Mouse (Mus musculus): ENCODE data around the gene Kcnj16. TPM values are rescaled to one million over a fixed set of nuclear protein-coding genes. Genes with fewer than 3 reads are reported as not detected.

Gene Kcnj16
- polyA plus RNA-seq, 1 experiment from 2014 or later: not detected

DNA sequence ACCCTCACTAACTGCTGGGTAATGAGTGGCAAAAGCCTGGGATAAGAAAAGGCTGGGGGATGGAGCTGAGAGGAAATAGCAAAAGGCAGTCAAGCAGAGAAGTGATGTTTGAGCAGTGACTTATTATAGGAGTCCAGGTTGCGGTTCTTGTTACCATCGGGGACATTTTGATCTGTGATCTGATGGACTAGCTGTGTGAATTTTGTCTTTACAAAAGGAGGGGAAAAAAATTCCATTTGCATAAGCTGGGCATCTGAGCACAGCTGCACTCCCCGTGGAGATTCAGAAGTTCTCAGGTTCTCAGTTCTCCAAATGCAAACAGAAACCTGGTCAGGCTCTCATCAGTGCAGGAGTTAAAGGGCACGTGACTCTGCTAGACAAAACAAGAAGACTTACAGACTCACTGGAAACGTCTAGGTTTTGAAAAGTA, 6.2 kb upstream of the Kcnj16 start:
- no peaks in the 10 kb centered on the region for H3K36me3 ChIP-seq (ENCODE audit: insufficient read depth, low read length)
- H3K27ac ChIP-seq (ENCODE audit: low read length): no peak overlapping the region
- H3K4me1 ChIP-seq (ENCODE audit: insufficient read depth, low read depth, low read length): no peaks in the 10 kb centered on the region
- WGBS: 22% methylated on average over 5 of the region's 5 CpGs
- H3K27me3 ChIP-seq (replicated peaks; ENCODE audit: insufficient read depth, low read length): no peaks in the 10 kb centered on the region
- no peak overlapping the region for H3K4me2 ChIP-seq (replicated peaks; ENCODE audit: low read depth, low read length)
- ATAC-seq: no peak
- no peak overlapping the region for H3K4me3 ChIP-seq (ENCODE audit: low read depth, low read length)
- no peak for DNase-seq (ENCODE audit: low spot score)
- H3K9me3 ChIP-seq (ENCODE audit: low read length): no peaks in the 10 kb centered on the region
- no peak for TF ChIP-seq CTCF (IDR thresholded peaks at IDR 0.05)
- TF ChIP-seq EP300 (IDR thresholded peaks at IDR 0.05): no peak
- no peak overlapping the region for H3K9ac ChIP-seq (replicated peaks; ENCODE audit: low read depth)

DNA sequence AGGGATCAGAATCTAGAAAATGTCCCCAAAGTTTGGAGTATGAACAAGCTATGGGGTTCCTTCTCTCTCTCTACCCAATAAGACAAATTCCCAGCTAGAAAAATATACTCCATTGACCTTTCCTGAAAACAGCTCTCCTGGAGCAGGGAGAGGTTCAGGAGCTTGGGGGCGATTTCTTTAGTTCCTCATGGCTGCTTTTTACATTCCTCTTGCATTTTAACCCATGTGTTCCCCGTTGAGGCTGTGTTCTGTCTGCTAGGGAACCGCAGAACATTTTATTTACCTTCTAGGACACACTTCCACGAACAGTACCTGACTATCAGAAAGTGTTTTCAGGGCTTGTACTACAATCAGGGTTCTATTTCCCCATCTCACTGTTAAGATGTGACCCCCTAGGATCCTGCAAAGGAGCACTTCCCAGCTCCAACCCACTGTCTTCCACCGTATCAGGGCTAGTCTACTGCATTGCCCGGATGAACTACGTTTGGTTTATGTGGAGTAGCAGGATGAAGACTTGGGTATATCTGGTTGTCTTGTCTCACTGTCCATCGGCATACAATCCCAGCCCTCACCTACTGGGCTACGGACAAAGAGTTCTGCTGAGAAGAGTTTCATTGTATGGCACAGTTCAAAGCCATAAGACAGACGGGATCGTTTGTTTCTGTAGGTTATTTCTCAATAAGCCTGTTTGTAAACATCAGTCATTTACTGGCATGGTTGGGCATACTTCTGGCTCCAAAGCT, 643 bp upstream of the Kcnj16 start:
- no peak overlapping the region for H3K27ac ChIP-seq (ENCODE audit: low read length)
- H3K9ac ChIP-seq (replicated peaks; ENCODE audit: low read depth): no peak overlapping the region
- TF ChIP-seq EP300 (IDR thresholded peaks at IDR 0.05): no peak
- TF ChIP-seq CTCF (IDR thresholded peaks at IDR 0.05): no peak
- no peaks in the 10 kb centered on the region for H3K9me3 ChIP-seq (ENCODE audit: low read length)
- no peaks in the 10 kb centered on the region for H3K36me3 ChIP-seq (ENCODE audit: insufficient read depth, low read length)
- ATAC-seq: no peak
- DNase-seq (ENCODE audit: low spot score): no peak
- H3K4me3 ChIP-seq (ENCODE audit: low read depth, low read length): no peak overlapping the region
- WGBS: 67% methylated on average over 11 of the region's 11 CpGs
- H3K4me2 ChIP-seq (replicated peaks; ENCODE audit: low read depth, low read length): no peak overlapping the region
- no peaks in the 10 kb centered on the region for H3K27me3 ChIP-seq (replicated peaks; ENCODE audit: insufficient read depth, low read length)
- no peaks in the 10 kb centered on the region for H3K4me1 ChIP-seq (ENCODE audit: insufficient read depth, low read depth, low read length)

DNA sequence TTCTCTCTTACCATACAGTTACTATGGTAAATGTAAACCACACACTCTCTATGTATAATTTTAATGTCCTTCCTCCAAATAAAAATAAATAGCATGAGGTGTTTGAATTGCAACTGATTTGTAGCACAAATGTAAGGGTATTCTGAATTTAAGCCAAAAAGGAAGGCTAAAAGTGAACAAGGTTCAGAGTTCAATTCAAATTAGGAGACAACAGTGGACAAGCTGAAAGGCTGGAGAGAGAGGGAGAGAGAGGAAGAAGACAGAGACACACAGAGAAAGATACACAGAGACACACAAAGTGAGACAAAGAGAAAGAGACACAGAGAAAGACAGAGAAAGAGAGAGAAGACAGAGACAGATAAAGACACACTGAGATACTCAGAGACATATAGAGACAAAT, 1.1 kb downstream of the Kcnj16 start:
- ATAC-seq: no peak
- DNase-seq (ENCODE audit: low spot score): no peak
- no peaks in the 10 kb centered on the region for H3K36me3 ChIP-seq (ENCODE audit: insufficient read depth, low read length)
- no peak overlapping the region for H3K9ac ChIP-seq (replicated peaks; ENCODE audit: low read depth)
- H3K4me3 ChIP-seq (ENCODE audit: low read depth, low read length): no peak overlapping the region
- H3K4me1 ChIP-seq (ENCODE audit: insufficient read depth, low read depth, low read length): no peaks in the 10 kb centered on the region
- TF ChIP-seq EP300 (IDR thresholded peaks at IDR 0.05) (no peak), CTCF (IDR thresholded peaks at IDR 0.05) (no peak)
- H3K27ac ChIP-seq (ENCODE audit: low read length): no peak overlapping the region
- no peaks in the 10 kb centered on the region for H3K27me3 ChIP-seq (replicated peaks; ENCODE audit: insufficient read depth, low read length)
- H3K9me3 ChIP-seq (ENCODE audit: low read length): no peaks in the 10 kb centered on the region
- no peak overlapping the region for H3K4me2 ChIP-seq (replicated peaks; ENCODE audit: low read depth, low read length)

DNA sequence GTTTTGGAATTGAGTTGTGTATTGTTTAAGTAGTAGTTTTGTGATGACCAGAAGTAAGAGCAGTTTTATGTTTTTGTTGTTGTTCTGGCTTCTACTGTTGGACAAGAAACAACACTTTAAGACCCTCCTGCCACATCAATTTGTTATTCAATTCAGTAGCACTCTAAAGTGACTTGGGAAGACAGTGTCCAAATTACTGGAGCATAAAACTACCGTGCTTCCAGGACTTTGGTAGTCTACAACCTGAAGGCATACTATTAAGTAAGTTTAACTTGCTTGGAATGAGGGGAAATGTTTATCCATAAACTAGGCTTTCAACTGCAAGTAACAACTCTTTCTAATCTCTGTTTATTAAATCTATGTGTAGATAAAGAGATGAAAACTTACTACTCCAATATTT, 17.7 kb downstream of the Kcnj16 start:
- WGBS: 50% methylated on average over 1 of the region's 1 CpGs
- Histone ChIP-seq H3K9me3 (ENCODE audit: low read length) (no peaks in the 10 kb centered on the region), H3K4me2 (replicated peaks; ENCODE audit: low read depth, low read length) (no peak overlapping the region), H3K27ac (ENCODE audit: low read length) (no peak overlapping the region), H3K36me3 (ENCODE audit: insufficient read depth, low read length) (no peaks in the 10 kb centered on the region), H3K9ac (replicated peaks; ENCODE audit: low read depth) (no peak overlapping the region), H3K4me3 (ENCODE audit: low read depth, low read length) (no peak overlapping the region), H3K27me3 (replicated peaks; ENCODE audit: insufficient read depth, low read length) (no peaks in the 10 kb centered on the region), H3K4me1 (ENCODE audit: insufficient read depth, low read depth, low read length) (no peaks in the 10 kb centered on the region)
- TF ChIP-seq EP300 (IDR thresholded peaks at IDR 0.05) (no peak), CTCF (IDR thresholded peaks at IDR 0.05) (no peak)
- DNase-seq (ENCODE audit: low spot score): no peak
- no peak for ATAC-seq

DNA sequence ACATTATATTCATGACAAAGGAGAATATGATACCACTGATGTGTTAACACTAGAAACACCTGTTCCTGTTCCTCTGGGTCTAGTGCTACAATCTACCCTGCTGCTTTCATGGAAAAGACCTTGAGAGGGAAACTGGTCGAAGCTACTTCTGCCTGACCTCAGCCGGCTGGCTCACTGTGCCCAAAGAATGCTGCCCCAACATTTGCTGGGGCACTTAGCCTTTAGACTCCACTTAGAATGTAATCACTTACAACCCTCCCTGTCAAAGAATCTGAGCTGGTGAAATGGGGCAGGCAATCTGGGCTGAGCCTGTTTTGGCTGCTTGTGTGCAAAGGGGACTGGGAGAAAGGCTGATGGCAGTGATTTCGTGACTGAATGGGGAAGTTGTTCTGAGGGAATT, 18.1 kb downstream of the Kcnj16 start:
- no peaks in the 10 kb centered on the region for H3K9me3 ChIP-seq (ENCODE audit: low read length)
- 35% methylated on average over 3 of the region's 3 CpGs for WGBS
- H3K4me2 ChIP-seq (replicated peaks; ENCODE audit: low read depth, low read length): no peak overlapping the region
- no peaks in the 10 kb centered on the region for H3K4me1 ChIP-seq (ENCODE audit: insufficient read depth, low read depth, low read length)
- no peak overlapping the region for H3K27ac ChIP-seq (ENCODE audit: low read length)
- no peaks in the 10 kb centered on the region for H3K36me3 ChIP-seq (ENCODE audit: insufficient read depth, low read length)
- H3K4me3 ChIP-seq (ENCODE audit: low read depth, low read length): no peak overlapping the region
- no peak for TF ChIP-seq CTCF (IDR thresholded peaks at IDR 0.05)
- TF ChIP-seq EP300 (IDR thresholded peaks at IDR 0.05): no peak
- no peak overlapping the region for H3K9ac ChIP-seq (replicated peaks; ENCODE audit: low read depth)
- ATAC-seq: peak; percentile 57; the same call in 1 of the 2 replicates
- no peaks in the 10 kb centered on the region for H3K27me3 ChIP-seq (replicated peaks; ENCODE audit: insufficient read depth, low read length)
- peak; percentile 56 for DNase-seq (ENCODE audit: low spot score)

DNA sequence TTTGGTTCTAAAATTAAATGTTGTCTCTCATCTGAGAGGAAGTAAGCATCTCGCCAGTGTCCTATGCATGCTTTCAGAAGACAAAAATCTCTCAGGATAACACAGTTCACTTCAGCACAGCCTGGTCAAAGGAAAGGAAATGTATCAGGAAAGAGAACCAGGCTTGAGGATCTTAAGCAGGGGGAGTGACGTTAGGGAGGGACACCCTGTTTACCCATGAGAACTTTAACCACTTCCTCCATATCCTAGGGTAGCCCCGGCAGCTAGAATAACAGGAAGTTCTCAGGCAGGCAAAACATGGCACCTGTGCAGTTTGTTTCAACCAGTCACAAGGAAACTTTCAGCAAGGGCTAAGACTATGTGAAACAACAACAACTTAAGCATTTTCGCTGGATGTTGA, 25.8 kb downstream of the Kcnj16 start:
- Histone ChIP-seq H3K9me3 (ENCODE audit: low read length) (no peaks in the 10 kb centered on the region), H3K4me3 (ENCODE audit: low read depth, low read length) (no peak overlapping the region), H3K36me3 (ENCODE audit: insufficient read depth, low read length) (no peaks in the 10 kb centered on the region), H3K4me1 (ENCODE audit: insufficient read depth, low read depth, low read length) (no peaks in the 10 kb centered on the region), H3K27me3 (replicated peaks; ENCODE audit: insufficient read depth, low read length) (no peaks in the 10 kb centered on the region), H3K9ac (replicated peaks; ENCODE audit: low read depth) (no peak overlapping the region), H3K27ac (ENCODE audit: low read length) (no peak overlapping the region), H3K4me2 (replicated peaks; ENCODE audit: low read depth, low read length) (no peak overlapping the region)
- DNase-seq (ENCODE audit: low spot score): peak; percentile 74
- no peak for TF ChIP-seq CTCF (IDR thresholded peaks at IDR 0.05)
- peak; percentile 87 for TF ChIP-seq EP300 (IDR thresholded peaks at IDR 0.05)
- 38% methylated on average over 4 of the region's 4 CpGs for WGBS
- peak; percentile 82 for ATAC-seq

Measured in lung, postnatal 0 days (tissue).